Mouse (Mus musculus) MEL (cell line): ENCODE measurements at regions not wholly inside any gene's neighbourhood (a gene's known extent, or its start where the extent isn't known, plus 50 kb on each side); places are given as distances from the start of the nearest gene placed in this dataset.
"Not testable (repeated sequence)": the region's sequence is repeated elsewhere in the genome, so short reads cannot be mapped to it uniquely, and the experiment has no call there.

Experiments
- DNase-seq: peaks from one replicate; pipeline ENCODE4 v3.0.0; 2011; ENCODE audit warnings: low read depth, low spot score
- H3K27ac ChIP-seq: 2 replicates; pipeline ENCODE4 v1.5.1; 2012; ENCODE audit warnings: low read depth, mild to moderate bottlenecking, control low read depth, low read length, moderate library complexity; ENCODE audit not compliant: control insufficient read depth
- H3K27me3 ChIP-seq, 2 experiments: fragments of 150-350 bp in 1 of 2; sonication (generic) in 1 of 2; 2 replicates each; pipeline ENCODE4 v1.6.1; 2012; ENCODE audit warnings: low read length in 2 of 2, mild to moderate bottlenecking in 2 of 2, improper control_type of control experiment in 1 of 2, moderate library complexity in 1 of 2; ENCODE audit not compliant: insufficient read depth in 2 of 2, control insufficient read depth in 1 of 2
- H3K36me3 ChIP-seq, 2 experiments: 2 replicates each; pipeline ENCODE4 v1.6.1; 2012 to 2014; ENCODE audit warnings: low read length in 2 of 2, improper control_type of control experiment in 1 of 2, inconsistent platforms in 1 of 2, mild to moderate bottlenecking in 1 of 2; ENCODE audit not compliant: insufficient read depth in 2 of 2, control insufficient read depth in 1 of 2
- H3K4me1 ChIP-seq, 2 experiments: fragments of 150-350 bp in 1 of 2; sonication (generic) in 1 of 2; 2 replicates each; pipeline ENCODE4 v1.6.1; 2012; ENCODE audit warnings: low read length in 2 of 2, improper control_type of control experiment in 1 of 2, mild to moderate bottlenecking in 1 of 2; ENCODE audit not compliant: insufficient read depth in 2 of 2, control insufficient read depth in 1 of 2
- H3K4me3 ChIP-seq, 2 experiments: fragments of 150-350 bp in 1 of 2; sonication (generic) in 1 of 2; 2 replicates each; pipeline ENCODE4 v1.5.1; 2012; ENCODE audit warnings: low read depth in 2 of 2, low read length in 2 of 2, mild to moderate bottlenecking in 2 of 2, moderate library complexity in 2 of 2, control low read depth in 1 of 2, improper control_type of control experiment in 1 of 2; ENCODE audit not compliant: control insufficient read depth in 1 of 2, insufficient read depth in 1 of 2
- H3K79me2 ChIP-seq: 2 replicates; pipeline ENCODE4 v1.6.1; 2012; ENCODE audit warnings: mild to moderate bottlenecking, low read length, moderate library complexity; ENCODE audit not compliant: control insufficient read depth, poor library complexity, insufficient read depth
- H3K9ac ChIP-seq: 2 replicates; pipeline ENCODE4 v1.6.1; 2012; ENCODE audit warnings: low read depth, mild to moderate bottlenecking, control low read depth, low read length, moderate library complexity; ENCODE audit not compliant: control insufficient read depth, poor library complexity, severe bottlenecking
- H3K9me3 ChIP-seq: fragments of 150-350 bp; sonication (generic); replicated peaks from 2 replicates; pipeline ENCODE4 v1.6.1; 2012; ENCODE audit warnings: mild to moderate bottlenecking, low read length, improper control_type of control experiment, moderate library complexity; ENCODE audit not compliant: insufficient read depth
- CTCF ChIP-seq, 3 experiments: IDR thresholded peaks in 2 of 3; conservative IDR thresholded peaks in 1 of 3; 2 replicates each; pipeline ENCODE4 v1.5.1; 2011 to 2012; ENCODE audit warnings: low read length in 3 of 3, low read depth in 2 of 3, mild to moderate bottlenecking in 2 of 3, improper control_type of control experiment in 1 of 3, inconsistent platforms in 1 of 3, mixed read lengths in 1 of 3, moderate library complexity in 1 of 3; ENCODE audit not compliant: control insufficient read depth in 1 of 3, insufficient read depth in 1 of 3, poor library complexity in 1 of 3, severe bottlenecking in 1 of 3
- ETS1 ChIP-seq: IDR thresholded peaks from 2 replicates; pipeline ENCODE4 v1.6.1; 2012; ENCODE audit warnings: low read depth, mild to moderate bottlenecking, inconsistent platforms, low read length, improper control_type of control experiment, moderate library complexity
- GATA1 ChIP-seq: IDR thresholded peaks from 2 replicates; pipeline ENCODE4 v1.6.1; 2011; ENCODE audit warnings: low read depth, low read length, improper control_type of control experiment
- MAFK ChIP-seq: IDR thresholded peaks from 2 replicates; pipeline ENCODE4 v1.6.1; 2011; ENCODE audit warnings: low read depth, mild to moderate bottlenecking, low read length, improper control_type of control experiment, borderline replicate concordance
- MAX ChIP-seq: IDR thresholded peaks from 2 replicates; pipeline ENCODE4 v1.6.1; 2011; ENCODE audit warnings: low read length, improper control_type of control experiment
- MYB ChIP-seq: IDR thresholded peaks from 2 replicates; pipeline ENCODE4 v1.6.1; 2011; ENCODE audit warnings: mild to moderate bottlenecking, low read depth, low read length, improper control_type of control experiment
- POLR2AphosphoS5 ChIP-seq: IDR thresholded peaks from 2 replicates; pipeline ENCODE4 v1.6.1; 2012; ENCODE audit warnings: low read depth, borderline replicate concordance, mild to moderate bottlenecking, inconsistent platforms, low read length, moderate library complexity, mixed read lengths
- TAL1 ChIP-seq: IDR thresholded peaks from 2 replicates; pipeline ENCODE4 v1.6.1; 2012; ENCODE audit warnings: mild to moderate bottlenecking, inconsistent platforms, low read length, moderate library complexity, mixed read lengths
- ZNF384 ChIP-seq: IDR thresholded peaks from 2 replicates; pipeline ENCODE4 v1.6.1; 2012; ENCODE audit warnings: low read depth, mild to moderate bottlenecking, inconsistent platforms, low read length, improper control_type of control experiment

DNA sequence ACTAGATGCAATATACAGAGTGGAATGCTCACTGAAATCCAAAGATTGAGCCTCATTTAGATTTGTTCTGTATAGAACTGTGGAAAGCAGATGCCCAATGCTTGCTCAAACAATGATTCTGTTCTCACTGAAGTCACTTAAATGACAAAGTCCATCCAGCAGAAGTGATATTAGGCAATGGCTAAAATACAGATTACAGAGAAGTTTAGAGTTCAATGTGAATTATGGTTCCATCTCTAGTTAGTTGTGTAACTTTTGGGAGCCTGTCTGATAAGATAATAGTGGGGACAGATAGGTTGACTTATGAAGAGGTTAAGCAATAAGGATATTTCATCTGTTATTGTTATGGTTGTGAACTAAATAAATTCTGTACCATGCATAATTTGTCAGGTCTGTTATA is 165.5 kb downstream of the Slco6d1 start:
- Histone ChIP-seq H3K79me2 (no peaks in the 10 kb centered on the region), H3K36me3 (no peaks in the 10 kb centered on the region), H3K27ac (no peak overlapping the region), H3K9ac (no peak overlapping the region), H3K27me3 (no peaks in the 10 kb centered on the region), H3K4me3 (no peak overlapping the region), H3K4me1 (no peaks in the 10 kb centered on the region), H3K9me3 (no peaks in the 10 kb centered on the region)
- TF ChIP-seq TAL1, result no peak
- TF ChIP-seq MYB, result no peak
- no peak for TF ChIP-seq MAX
- TF ChIP-seq CTCF (IDR thresholded peaks at IDR 0.05 in 2 of 3, conservative IDR thresholded peaks at IDR 0.05 in 1 of 3; ENCODE audit: control insufficient read depth in 1 of 3, insufficient read depth in 1 of 3, low read depth in 2 of 3, low read length in 3 of 3, poor library complexity in 1 of 3, severe bottlenecking in 1 of 3), result no peak
- TF ChIP-seq MAFK, result no peak
- no peak for TF ChIP-seq ZNF384
- no peak for TF ChIP-seq GATA1
- no peak for TF ChIP-seq ETS1
- TF ChIP-seq POLR2AphosphoS5, result no peak
- no peak for DNase-seq

GRCm38 (mm10) chr1:98589216-98589959 is 168.5 kb downstream of the Slco6d1 start:
- DNase-seq, result peak; percentile 4
- not testable (repeated sequence) for H3K9ac ChIP-seq, H3K4me1 ChIP-seq, H3K27ac ChIP-seq, H3K9me3 ChIP-seq, H3K27me3 ChIP-seq, H3K79me2 ChIP-seq, H3K36me3 ChIP-seq
- peak overlapping the region; percentile 25 for H3K4me3 ChIP-seq

DNA sequence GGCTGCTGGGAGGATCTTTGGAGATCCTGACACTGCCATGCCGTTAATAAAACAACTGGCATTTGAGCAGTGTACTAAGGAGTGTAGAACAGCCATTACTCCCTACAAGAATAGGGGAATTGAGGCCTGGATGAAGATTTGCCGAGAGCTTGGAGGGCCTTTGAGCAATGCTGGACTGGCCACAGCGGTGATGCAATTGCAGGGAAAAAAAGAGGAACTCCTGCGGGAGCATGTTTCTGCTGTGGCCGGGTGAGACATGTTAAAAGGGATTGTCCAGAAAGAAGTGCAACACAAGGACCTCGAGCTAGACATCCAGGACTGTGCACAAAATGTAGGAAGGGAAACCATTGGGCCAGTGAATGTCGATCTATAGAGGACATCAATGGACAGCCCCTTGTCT is 170.1 kb downstream of the Slco6d1 start:
- H3K27ac ChIP-seq, H3K27me3 ChIP-seq, H3K9me3 ChIP-seq, H3K36me3 ChIP-seq, H3K79me2 ChIP-seq, H3K4me1 ChIP-seq, H3K4me3 ChIP-seq, DNase-seq, H3K9ac ChIP-seq: not testable (repeated sequence)
